Mouse (Mus musculus) limb, embryonic 12.5 days (tissue): Measurements from ENCODE around the gene Ctnnbip1. TPM values are rescaled to one million over a fixed set of nuclear protein-coding genes. Genes with fewer than 3 reads are reported as not detected.

Source experiments
- ATAC-seq: fragments of 200-750 bp; cut with Nextera tagmentation; 2 replicates; pipeline ENCODE4 v1.8.0; 2017; ENCODE audit warnings: low read depth, moderate TSS enrichment; ENCODE audit not compliant: insufficient number of reproducible peaks, insufficient read depth, low FRiP score, low TSS enrichment
- H3K27ac ChIP-seq: fragments of 300-500 bp; sonication (generic); 2 replicates; pipeline ENCODE4 v1.5.1; 2016; ENCODE audit warnings: mild to moderate bottlenecking, moderate library complexity
- H3K27me3 ChIP-seq: fragments of 300-500 bp; sonication (generic); 2 replicates; pipeline ENCODE4 v1.6.1; 2016; ENCODE audit warnings: mild to moderate bottlenecking, moderate library complexity
- H3K36me3 ChIP-seq: fragments of 300-500 bp; sonication (generic); 2 replicates; pipeline ENCODE4 v1.6.1; 2016; ENCODE audit warnings: mild to moderate bottlenecking, moderate library complexity
- H3K4me1 ChIP-seq: fragments of 300-500 bp; sonication (generic); replicated peaks from 2 replicates; pipeline ENCODE4 v1.6.1; 2016
- H3K4me2 ChIP-seq: fragments of 300-500 bp; sonication (generic); 2 replicates; pipeline ENCODE4 v1.6.1; 2016; ENCODE audit warnings: mild to moderate bottlenecking, moderate library complexity
- H3K4me3 ChIP-seq: fragments of 300-500 bp; sonication (generic); replicated peaks from 2 replicates; pipeline ENCODE4 v1.5.1; 2016; ENCODE audit warnings: mild to moderate bottlenecking
- H3K9ac ChIP-seq: fragments of 300-500 bp; sonication (generic); replicated peaks from 2 replicates; pipeline ENCODE4 v1.6.1; 2016; ENCODE audit warnings: mild to moderate bottlenecking, moderate library complexity
- H3K9me3 ChIP-seq: fragments of 300-500 bp; sonication (generic); 2 replicates; pipeline ENCODE4 v1.6.1; 2016; ENCODE audit warnings: mild to moderate bottlenecking, moderate library complexity
- whole genome bisulfite sequencing: fragments of 180-500 bp; shearing (Covaris S2); methylation state at CpG from one replicate; pipeline ENCODE4 v1.1.7; 2016; 5-methylcytosine and 5-hydroxymethylcytosine counted together
- polyA plus RNA-seq: library from polyadenylated mRNA; unstranded; fragments of >200 nt; fragmentation: Nextera tagmentation; extraction: Ambion mirVana; gene quantifications from 2 replicates; pipeline ENCODE4 v1.2.1, GENCODE M21; 2016

Gene Ctnnbip1
- polyA plus RNA-seq, 1 experiment from 2014 or later, result 92.3 TPM

- peaks cover 6% of the 10 kb centered on the region; the same call in 1 of the 2 replicates for H3K9me3 ChIP-seq
- ATAC-seq, result no peak
- H3K36me3 ChIP-seq, result peaks cover 46% of the 10 kb centered on the region
- peaks cover 25% of the 10 kb centered on the region for H3K4me1 ChIP-seq
- H3K4me3 ChIP-seq, result no peak overlapping the region
- WGBS, result 53% methylated on average over 7 of the region's 7 CpGs
- H3K27ac ChIP-seq, result no peak overlapping the region
- H3K27me3 ChIP-seq, result no peaks in the 10 kb centered on the region
- H3K4me2 ChIP-seq, result no peak overlapping the region
- no peak overlapping the region for H3K9ac ChIP-seq
Observed at GRCm38 (mm10) chr4:149562905-149563347, 44.9 kb downstream of the Ctnnbip1 start.

- Histone ChIP-seq H3K27ac (no peak overlapping the region), H3K9ac (no peak overlapping the region), H3K36me3 (peaks cover 36% of the 10 kb centered on the region), H3K27me3 (no peaks in the 10 kb centered on the region), H3K9me3 (peaks cover 6% of the 10 kb centered on the region; the same call in 1 of the 2 replicates), H3K4me3 (no peak overlapping the region), H3K4me1 (peaks cover 25% of the 10 kb centered on the region), H3K4me2 (0 out of 2 replicates have a peak overlapping the region, but pooled peaks have one; percentile 6)
- 76% methylated on average over 10 of the region's 10 CpGs for WGBS
- no peak for ATAC-seq
Observed at GRCm38 (mm10) chr4:149563941-149564361, 45.9 kb downstream of the Ctnnbip1 start.

- peaks cover 25% of the 10 kb centered on the region for H3K4me1 ChIP-seq
- H3K36me3 ChIP-seq, result peaks cover 28% of the 10 kb centered on the region
- no peaks in the 10 kb centered on the region for H3K27me3 ChIP-seq
- peak; percentile 63; the same call in 1 of the 2 replicates for ATAC-seq
- peaks cover 2% of the 10 kb centered on the region; the same call in 1 of the 2 replicates for H3K9me3 ChIP-seq
- H3K27ac ChIP-seq, result peak overlapping the region; percentile 77
- H3K4me3 ChIP-seq, result no peak overlapping the region
- peak overlapping the region; percentile 17 for H3K4me2 ChIP-seq
- 52% methylated on average over 20 of the region's 20 CpGs for WGBS
- H3K9ac ChIP-seq, result no peak overlapping the region
Observed at GRCm38 (mm10) chr4:149564452-149565407, 46.7 kb downstream of the Ctnnbip1 start.

GRCm38 (mm10) chr4:149567432-149568026 lies 49.5 kb downstream of the Ctnnbip1 start:
- Histone ChIP-seq H3K9me3 (no peaks in the 10 kb centered on the region), H3K27me3 (no peaks in the 10 kb centered on the region), H3K36me3 (peaks cover 18% of the 10 kb centered on the region), H3K4me2 (no peak overlapping the region), H3K27ac (no peak overlapping the region), H3K4me3 (no peak overlapping the region), H3K4me1 (peaks cover 35% of the 10 kb centered on the region), H3K9ac (no peak overlapping the region)
- no peak for ATAC-seq
- 25% methylated on average over 8 of the region's 8 CpGs for WGBS

GRCm38 (mm10) chr4:149568622-149569021 lies 50.6 kb downstream of the Ctnnbip1 start:
- 47% methylated on average over 6 of the region's 6 CpGs for WGBS
- H3K36me3 ChIP-seq, result peaks cover 18% of the 10 kb centered on the region
- H3K27ac ChIP-seq, result no peak overlapping the region
- no peak for ATAC-seq
- no peak overlapping the region for H3K4me3 ChIP-seq
- H3K9me3 ChIP-seq, result no peaks in the 10 kb centered on the region
- H3K27me3 ChIP-seq, result 0 out of 2 replicates have a peak, but pooled peaks cover 5% of the 10 kb centered on the region
- H3K4me2 ChIP-seq, result no peak overlapping the region
- H3K4me1 ChIP-seq, result peaks cover 32% of the 10 kb centered on the region
- H3K9ac ChIP-seq, result no peak overlapping the region

GRCm38 (mm10) chr4:149569781-149570497 lies 51.9 kb downstream of the Ctnnbip1 start:
- no peak overlapping the region for H3K4me3 ChIP-seq
- no peaks in the 10 kb centered on the region for H3K9me3 ChIP-seq
- H3K27me3 ChIP-seq, result 0 out of 2 replicates have a peak, but pooled peaks cover 5% of the 10 kb centered on the region
- peaks cover 16% of the 10 kb centered on the region for H3K36me3 ChIP-seq
- H3K27ac ChIP-seq, result no peak overlapping the region
- H3K9ac ChIP-seq, result no peak overlapping the region
- ATAC-seq, result no peak
- peaks cover 23% of the 10 kb centered on the region for H3K4me1 ChIP-seq
- no peak overlapping the region for H3K4me2 ChIP-seq
- WGBS, result 85% methylated on average over 6 of the region's 6 CpGs

GRCm38 (mm10) chr4:149570498-149570863 lies 52.4 kb downstream of the Ctnnbip1 start:
- no peak for ATAC-seq
- Histone ChIP-seq H3K36me3 (peaks cover 11% of the 10 kb centered on the region), H3K27ac (no peak overlapping the region), H3K27me3 (0 out of 2 replicates have a peak, but pooled peaks cover 5% of the 10 kb centered on the region), H3K4me1 (peaks cover 18% of the 10 kb centered on the region), H3K4me2 (no peak overlapping the region), H3K9me3 (no peaks in the 10 kb centered on the region), H3K9ac (no peak overlapping the region), H3K4me3 (no peak overlapping the region)
- 82% methylated on average over 4 of the region's 4 CpGs for WGBS

- Histone ChIP-seq H3K36me3 (peaks cover 4% of the 10 kb centered on the region; the same call in 1 of the 2 replicates), H3K4me3 (no peak overlapping the region), H3K4me2 (no peak overlapping the region), H3K27ac (no peak overlapping the region), H3K27me3 (0 out of 2 replicates have a peak, but pooled peaks cover 5% of the 10 kb centered on the region), H3K9me3 (no peaks in the 10 kb centered on the region), H3K4me1 (peaks cover 24% of the 10 kb centered on the region), H3K9ac (no peak overlapping the region)
- WGBS, result 79% methylated on average over 5 of the region's 5 CpGs
- no peak for ATAC-seq
Observed at GRCm38 (mm10) chr4:149571209-149571608, 53.2 kb downstream of the Ctnnbip1 start.

GRCm38 (mm10) chr4:149571651-149572149 lies 53.7 kb downstream of the Ctnnbip1 start:
- H3K9ac ChIP-seq, result no peak overlapping the region
- H3K9me3 ChIP-seq, result no peaks in the 10 kb centered on the region
- H3K4me3 ChIP-seq, result no peak overlapping the region
- H3K4me1 ChIP-seq, result peaks cover 29% of the 10 kb centered on the region
- H3K27me3 ChIP-seq, result 0 out of 2 replicates have a peak, but pooled peaks cover 6% of the 10 kb centered on the region
- no peaks in the 10 kb centered on the region for H3K36me3 ChIP-seq
- H3K27ac ChIP-seq, result no peak overlapping the region
- no peak overlapping the region for H3K4me2 ChIP-seq
- 55% methylated on average over 8 of the region's 8 CpGs for WGBS
- ATAC-seq, result no peak

- 10% methylated on average over 6 of the region's 9 CpGs for WGBS
Observed at GRCm38 (mm10) chr4:149572446-149572845, 54.4 kb downstream of the Ctnnbip1 start.

More at GRCm38 (mm10) chr4:149572446-149572845, 54.4 kb downstream of the Ctnnbip1 start:
- H3K4me3 ChIP-seq, result no peak overlapping the region
- no peak for ATAC-seq
- no peaks in the 10 kb centered on the region for H3K9me3 ChIP-seq
- H3K27ac ChIP-seq, result no peak overlapping the region
- no peaks in the 10 kb centered on the region for H3K36me3 ChIP-seq
- no peak overlapping the region for H3K4me2 ChIP-seq
- no peak overlapping the region for H3K9ac ChIP-seq
- H3K27me3 ChIP-seq, result peaks cover 13% of the 10 kb centered on the region; the same call in 1 of the 2 replicates
- H3K4me1 ChIP-seq, result peaks cover 34% of the 10 kb centered on the region
